Mouse (Mus musculus): ENCODE results near the gene Spata5.

DNA sequence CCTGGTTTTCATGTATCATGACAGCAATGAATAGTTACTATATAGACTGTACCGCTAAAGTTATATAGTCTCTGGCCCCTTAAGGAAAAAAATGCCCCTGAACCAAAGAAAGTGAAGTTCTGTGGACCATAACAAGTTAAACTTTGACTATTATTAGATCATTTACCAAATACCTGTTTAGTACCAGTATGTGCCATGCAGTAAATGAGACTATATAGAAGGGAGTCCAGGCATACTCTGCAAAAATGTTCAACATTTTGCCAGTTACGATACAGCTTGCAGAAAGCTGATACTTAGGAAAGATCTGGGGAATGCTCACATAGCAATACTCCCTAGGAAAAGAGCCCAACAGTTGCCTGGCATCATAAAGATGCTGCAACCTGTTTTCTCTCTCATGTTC, 51.2 kb downstream of the Spata5 start:
- no peak for TF ChIP-seq POLR2A (IDR thresholded peaks at IDR 0.05; ENCODE audit: insufficient read depth, low read depth, low read length)
- TF ChIP-seq CTCF (IDR thresholded peaks at IDR 0.05): no peak
